Mouse (Mus musculus): ENCODE data around the gene Hras.

GRCm38 (mm10) chr7:141146043-141146595 is 47.7 kb downstream of the Hras start:
- TF ChIP-seq CTCF (conservative IDR thresholded peaks at IDR 0.05; ENCODE audit: insufficient read depth, insufficient read length, low read depth, low read length), result no peak
- no peak for TF ChIP-seq POLR2A (IDR thresholded peaks at IDR 0.05; ENCODE audit: low read depth, low read length)
